11 mouse cellular contexts compared by ENCODE assay signal in genomic region chr3:115819401-115820138, GRCm38 (mm10).
DNase-seq lines count a peak whose midpoint lies in the region; ATAC-seq lines count a peak whose summit lies in the region.
"Had no signal": no experiment of that assay in that cellular context is flagged by ENCODE, and none has a peak within 500 bp of the region (broad histone marks: within the 10 kb centered on the region; RNA-seq: fewer than 3 reads in every experiment).

No protein-coding gene starts in this region.

- 0 out of 2 replicates have a peak, but pooled peaks have one; percentile 71 for ATAC-seq in kidney, embryonic 16.5 days (ENCODE audit: low FRiP score, low TSS enrichment)
- peak; percentile 72 for ATAC-seq in liver, embryonic 11.5 days (replicated peaks; ENCODE audit: low FRiP score)

- no peak for DNase-seq in kidney, postnatal 25 days
- DNase-seq in CD4-positive, CD25-positive, alpha-beta regulatory T cell, adult 2 months (ENCODE audit: low read depth, low spot score): peak; percentile 66
- DNase-seq in heart, embryonic 10.5 days (ENCODE audit: low spot score): peak; percentile 82
- peak; percentile 41 for DNase-seq in liver, embryonic 11.5 days (ENCODE audit: low spot score)
- no peak for DNase-seq in cerebellum, adult 11-12 months
- no peak for DNase-seq in urinary bladder, adult 18-20 months (ENCODE audit: low spot score in 2 of 2)
- no peak for DNase-seq in left cerebral cortex, adult 11 months (ENCODE audit: low spot score)
- DNase-seq: adrenal gland, adult 2 months; cerebellum, postnatal 10 days; lung, postnatal 36 days had no signal

- no peaks in the 10 kb centered on the region for H3K9me3 ChIP-seq in kidney, embryonic 16.5 days (ENCODE audit: low read length)
- H3K9me3 ChIP-seq in heart, embryonic 10.5 days: no peaks in the 10 kb centered on the region
- no peaks in the 10 kb centered on the region for H3K9me3 ChIP-seq in liver, embryonic 11.5 days (ENCODE audit: control insufficient read depth, low read length)

- H3K4me2 ChIP-seq in kidney, embryonic 16.5 days (replicated peaks; ENCODE audit: low read depth, low read length): no peak overlapping the region; the same call in 1 of the 2 replicates
- peak overlapping the region; percentile 40 for H3K4me2 ChIP-seq in liver, embryonic 11.5 days

- H3K36me3 ChIP-seq in kidney, embryonic 16.5 days (ENCODE audit: insufficient read depth, low read length): no peaks in the 10 kb centered on the region
- no peaks in the 10 kb centered on the region for H3K36me3 ChIP-seq in heart, embryonic 10.5 days
- H3K36me3 ChIP-seq in liver, embryonic 11.5 days (ENCODE audit: control insufficient read depth, insufficient read depth, low read length): no peaks in the 10 kb centered on the region

- H3K27ac ChIP-seq in kidney, embryonic 16.5 days (ENCODE audit: low read length): no peak overlapping the region
- peak overlapping the region; percentile 84 for H3K27ac ChIP-seq in heart, embryonic 10.5 days
- H3K27ac ChIP-seq in liver, embryonic 11.5 days (ENCODE audit: low read depth, low read length): peak overlapping the region; percentile 16; the same call in 1 of the 2 replicates

- no peak overlapping the region for H3K9ac ChIP-seq in kidney, embryonic 16.5 days (replicated peaks; ENCODE audit: low read length)
- no peak overlapping the region for H3K9ac ChIP-seq in liver, embryonic 11.5 days (ENCODE audit: low read depth, low read length)

- H3K27me3 ChIP-seq in kidney, embryonic 16.5 days (ENCODE audit: insufficient read depth, low read length): no peaks in the 10 kb centered on the region
- no peaks in the 10 kb centered on the region for H3K27me3 ChIP-seq in heart, embryonic 10.5 days (ENCODE audit: insufficient read depth, poor library complexity, severe bottlenecking)
- no peaks in the 10 kb centered on the region for H3K27me3 ChIP-seq in liver, embryonic 11.5 days (replicated peaks; ENCODE audit: control insufficient read depth, insufficient read depth, low read length)

- peaks cover 11% of the 10 kb centered on the region; the same call in 1 of the 2 replicates for H3K4me1 ChIP-seq in kidney, embryonic 16.5 days (ENCODE audit: insufficient read depth, low read length)
- peaks cover 63% of the 10 kb centered on the region for H3K4me1 ChIP-seq in heart, embryonic 10.5 days
- H3K4me1 ChIP-seq in liver, embryonic 11.5 days (replicated peaks; ENCODE audit: control insufficient read depth, insufficient read depth, low read length): peaks cover 34% of the 10 kb centered on the region

- no peak overlapping the region for H3K4me3 ChIP-seq in kidney, embryonic 16.5 days (ENCODE audit: low read length)
- H3K4me3 ChIP-seq in heart, embryonic 10.5 days: peak overlapping the region; percentile 9; the same call in 1 of the 2 replicates
- peak overlapping the region; percentile 10; the same call in 1 of the 2 replicates for H3K4me3 ChIP-seq in liver, embryonic 11.5 days (ENCODE audit: low read depth, low read length)

- WGBS in kidney, embryonic 16.5 days: 34% methylated on average over 7 of the region's 7 CpGs
- 11% methylated on average over 7 of the region's 7 CpGs for WGBS in heart, embryonic 10.5 days
- 15% methylated on average over 7 of the region's 7 CpGs for WGBS in liver, embryonic 11.5 days

Comparison
In these comparisons a context has a peak if more than half of its experiments do, and no peak if none do; other contexts are left out.
1. DNase-seq: peak in CD4-positive, CD25-positive, alpha-beta regulatory T cell, adult 2 months (single experiment), heart, embryonic 10.5 days (single experiment) and liver, embryonic 11.5 days (single experiment); none in kidney, postnatal 25 days (0 of 2), cerebellum, adult 11-12 months (single experiment), urinary bladder, adult 18-20 months (0 of 2) and left cerebral cortex, adult 11 months (single experiment).